Mouse (Mus musculus) CD4-positive helper T cell, adult 2 months (primary cell): ENCODE measurements around the gene Dscam.

Experiments
- DNase-seq: peaks from one replicate; pipeline ENCODE4 v3.0.0-alpha.2; 2012; ENCODE audit warnings: low read depth, missing footprints, low spot score

Dscam gene

GRCm38 (mm10) chr16:96668478-96668877 lies 502.1 kb downstream of the Dscam start:
- no peak for DNase-seq

GRCm38 (mm10) chr16:96661073-96661472 lies 509.5 kb downstream of the Dscam start:
- DNase-seq: no peak

- no peak for DNase-seq
Observed at GRCm38 (mm10) chr16:96659275-96659674, 511.3 kb downstream of the Dscam start.

GRCm38 (mm10) chr16:96655548-96655947 lies 515.0 kb downstream of the Dscam start:
- DNase-seq: no peak

DNA sequence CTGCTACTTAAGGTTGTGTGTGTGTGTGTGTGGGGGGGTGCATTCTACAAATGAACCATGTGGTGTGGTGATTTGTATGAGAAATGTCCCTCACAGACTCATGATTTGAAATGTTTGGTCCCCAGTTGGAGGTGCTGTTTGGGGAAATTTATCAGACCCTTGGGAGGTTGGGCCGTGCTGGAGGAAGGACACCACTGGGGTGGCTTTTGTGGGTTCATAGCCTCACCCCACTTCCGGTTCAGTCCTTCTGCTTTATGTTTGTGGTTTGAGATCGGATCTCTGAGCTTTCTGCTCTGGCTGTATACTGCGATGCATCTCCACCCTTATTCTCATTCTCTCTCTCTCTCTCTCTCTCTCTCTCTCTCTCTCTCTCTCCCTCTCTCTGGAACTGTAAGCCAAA lies 516.5 kb downstream of the Dscam start:
- no peak for DNase-seq

- no peak for DNase-seq
Observed at GRCm38 (mm10) chr16:96651444-96651843, 519.1 kb downstream of the Dscam start.

GRCm38 (mm10) chr16:96640101-96640500 lies 530.5 kb downstream of the Dscam start:
- no peak for DNase-seq

DNA sequence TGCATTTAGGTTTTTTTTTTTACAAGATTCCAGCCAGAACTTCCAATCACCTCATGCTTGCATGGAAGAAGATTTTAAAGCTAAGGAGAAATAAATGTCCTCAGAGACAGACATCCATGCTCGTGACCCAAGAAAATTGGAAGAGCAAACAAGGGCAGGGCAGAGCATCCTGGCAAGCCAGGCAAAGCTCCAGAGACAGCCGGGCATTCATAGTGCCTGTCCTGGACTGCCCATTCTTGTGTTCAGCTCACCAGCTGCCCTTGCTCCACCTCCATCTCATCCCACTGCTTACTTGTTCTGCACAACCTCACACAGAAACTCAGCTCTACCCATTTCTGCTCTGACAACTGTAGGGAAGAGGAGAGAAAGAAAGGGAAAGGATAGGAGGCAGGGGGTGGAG lies 534.6 kb downstream of the Dscam start:
- DNase-seq: no peak

- no peak for DNase-seq
Observed at GRCm38 (mm10) chr16:96634791-96635143, 535.8 kb downstream of the Dscam start.

DNA sequence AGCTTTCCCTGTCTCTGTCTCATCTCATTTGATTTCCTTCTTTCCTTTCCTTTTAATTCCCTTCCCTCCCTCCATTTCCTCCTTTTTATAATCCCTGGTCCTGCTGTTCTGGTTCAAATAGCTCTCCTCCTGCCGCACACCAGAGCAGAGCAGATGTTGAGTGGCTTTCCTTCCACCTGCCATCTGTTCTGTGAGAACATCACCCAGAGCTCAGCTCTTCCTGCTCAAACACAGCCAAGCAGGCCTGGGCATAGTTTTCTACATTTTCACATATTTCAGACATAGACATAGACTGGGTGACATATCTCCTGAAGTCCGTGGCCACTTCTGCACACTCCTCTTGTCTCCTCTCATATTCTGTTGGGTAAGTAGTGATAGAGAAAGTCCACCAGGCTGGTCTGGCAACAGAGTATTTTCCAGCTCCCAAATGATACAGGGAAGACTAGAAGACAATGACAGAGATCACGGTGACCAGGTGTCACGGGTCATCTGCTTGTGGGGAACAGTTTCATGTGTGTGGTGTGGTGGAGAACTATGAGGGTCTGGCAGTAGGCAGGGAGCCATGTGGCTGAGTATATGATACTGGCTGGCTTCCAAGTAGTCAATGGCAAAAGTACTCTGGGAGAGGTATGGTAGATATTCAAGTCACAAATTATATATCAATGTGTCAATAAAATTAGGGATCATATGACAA lies 536.3 kb downstream of the Dscam start:
- no peak for DNase-seq

DNA sequence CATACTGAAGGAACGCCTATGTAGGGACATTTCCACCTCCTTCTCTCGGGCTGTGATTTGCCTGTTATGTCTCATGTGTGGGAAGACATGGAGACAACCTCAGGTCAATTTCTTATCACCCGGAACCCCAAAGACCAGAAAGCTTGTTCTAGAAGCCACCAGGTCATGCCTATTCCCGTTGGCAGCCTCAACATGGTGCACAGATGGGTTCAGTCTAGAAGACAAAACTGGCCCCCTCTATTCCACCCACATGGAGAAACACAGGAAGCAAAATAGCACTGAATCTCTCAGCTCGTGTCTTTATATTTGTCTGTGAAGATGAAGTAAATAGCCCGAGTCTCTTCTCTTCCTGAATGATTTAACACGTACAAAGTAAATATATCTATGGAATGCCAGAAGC lies 540.3 kb downstream of the Dscam start:
- DNase-seq: no peak

DNA sequence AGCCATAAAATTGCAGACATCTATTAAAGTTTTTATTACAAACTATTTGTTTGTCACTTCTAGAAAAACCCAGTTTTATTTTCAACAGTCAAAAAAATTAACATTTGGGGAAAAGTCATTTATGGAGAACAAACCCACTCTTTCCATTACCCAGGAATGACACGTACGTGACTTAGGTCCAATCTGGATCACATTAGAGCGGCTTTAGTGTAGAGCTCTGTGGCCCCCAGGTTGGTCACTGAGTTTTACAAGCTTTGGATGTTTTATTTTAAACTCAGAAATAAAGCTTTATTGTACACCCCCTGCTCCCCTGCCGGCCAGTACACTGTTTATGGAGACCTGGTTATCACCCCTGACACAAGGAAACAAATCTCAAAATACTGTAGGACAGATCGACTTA lies 540.9 kb downstream of the Dscam start:
- no peak for DNase-seq

GRCm38 (mm10) chr16:96625468-96625867 lies 545.1 kb downstream of the Dscam start:
- DNase-seq: no peak

- no peak for DNase-seq
Observed at GRCm38 (mm10) chr16:96624570-96625411, 545.8 kb downstream of the Dscam start.

DNA sequence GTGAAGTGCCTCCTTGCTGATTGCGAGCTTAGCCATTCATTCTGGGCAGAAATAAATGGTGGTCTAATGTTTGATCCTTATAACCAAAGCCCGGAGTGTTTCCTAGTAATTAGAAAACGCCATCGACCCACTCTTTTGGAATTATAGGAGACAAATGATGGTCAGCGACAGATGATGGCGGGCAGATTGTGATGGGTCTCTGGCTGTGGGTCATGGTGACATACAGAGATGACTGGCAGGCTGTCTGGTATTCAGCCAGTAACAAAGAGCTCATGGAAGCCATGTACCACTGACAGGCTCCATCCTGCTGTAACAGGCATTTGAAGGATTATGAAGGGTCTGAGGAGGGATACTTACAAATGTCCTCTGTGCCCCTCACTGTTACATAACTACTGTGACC lies 549.7 kb downstream of the Dscam start:
- DNase-seq: no peak

DNA sequence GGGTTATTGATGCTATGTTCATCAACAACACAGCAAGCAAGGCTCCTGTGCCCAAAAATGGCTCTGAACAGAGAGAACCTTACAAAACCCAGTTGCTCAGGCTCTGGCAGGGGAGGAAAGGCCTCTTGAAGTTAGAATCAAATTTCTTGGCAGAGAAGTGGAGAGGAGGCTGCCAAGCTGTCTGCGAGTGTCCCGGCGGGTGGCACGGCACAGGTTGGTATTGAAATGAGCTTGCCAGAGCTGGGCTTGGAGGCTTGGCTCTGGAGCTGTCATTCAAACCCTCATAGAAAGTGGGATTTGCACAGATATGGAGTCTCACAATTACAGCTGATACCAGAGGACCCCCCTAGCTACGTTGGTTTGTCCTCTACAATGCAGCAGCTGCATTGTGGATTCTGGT lies 550.1 kb downstream of the Dscam start:
- no peak for DNase-seq

GRCm38 (mm10) chr16:96617772-96618171 lies 552.8 kb downstream of the Dscam start:
- no peak for DNase-seq

- no peak for DNase-seq
Observed at GRCm38 (mm10) chr16:96613275-96613674, 557.3 kb downstream of the Dscam start.

- no peak for DNase-seq
Observed at GRCm38 (mm10) chr16:96610806-96611205, 559.7 kb downstream of the Dscam start.

DNA sequence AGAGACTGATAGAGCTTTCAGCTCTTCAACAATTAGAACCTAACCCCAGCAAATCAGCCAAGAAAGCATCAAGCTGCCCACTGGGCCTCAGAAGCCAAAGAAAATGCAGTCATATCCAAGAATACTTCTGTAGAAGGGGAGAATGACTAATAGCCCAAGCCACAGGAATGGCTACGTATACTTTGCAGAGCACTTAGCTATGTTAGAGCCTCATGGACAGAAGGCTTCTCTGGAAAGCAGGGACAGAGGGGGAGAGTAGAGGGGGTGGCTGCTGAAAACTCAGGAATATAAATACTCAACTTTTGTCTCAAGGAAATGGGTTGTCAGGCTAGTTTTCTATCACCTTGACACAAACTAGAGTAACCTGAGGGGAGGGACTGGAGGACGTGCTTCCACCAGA lies 568.3 kb downstream of the Dscam start:
- DNase-seq: no peak

DNA sequence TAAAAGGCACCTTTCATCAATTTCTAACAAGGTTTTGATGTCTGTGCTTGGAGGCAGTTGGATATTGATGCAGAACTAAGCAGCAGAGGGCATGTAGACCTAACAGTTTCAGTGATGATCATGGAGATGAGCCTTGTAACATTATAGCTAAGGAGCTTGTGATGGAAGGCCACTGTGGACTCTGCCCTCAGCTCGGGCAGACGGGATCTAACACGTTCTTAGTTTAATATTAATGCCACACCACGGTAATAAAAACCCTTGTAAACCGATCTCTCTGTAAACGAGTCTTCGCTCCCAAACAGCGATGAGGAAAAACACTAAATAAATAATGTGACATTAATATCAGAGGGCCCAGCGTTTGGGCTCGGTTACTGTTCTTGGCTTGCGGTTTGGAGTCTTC lies 569.8 kb downstream of the Dscam start:
- no peak for DNase-seq

- no peak for DNase-seq
Observed at GRCm38 (mm10) chr16:96599401-96600060, 571.0 kb downstream of the Dscam start.

GRCm38 (mm10) chr16:96575841-96576240 lies 594.7 kb downstream of the Dscam start:
- no peak for DNase-seq
